Mouse (Mus musculus): ENCODE measurements around the gene Smtnl2. TPM values are rescaled to one million over a fixed set of nuclear protein-coding genes. Genes with fewer than 3 reads are reported as not detected.
"Not testable (repeated sequence)": the region's sequence is repeated elsewhere in the genome, so short reads cannot be mapped to it uniquely, and the experiment has no call there.

The Smtnl2 gene
- polyA plus RNA-seq, 1 experiment from 2014 or later, result 2.9 TPM

DNA sequence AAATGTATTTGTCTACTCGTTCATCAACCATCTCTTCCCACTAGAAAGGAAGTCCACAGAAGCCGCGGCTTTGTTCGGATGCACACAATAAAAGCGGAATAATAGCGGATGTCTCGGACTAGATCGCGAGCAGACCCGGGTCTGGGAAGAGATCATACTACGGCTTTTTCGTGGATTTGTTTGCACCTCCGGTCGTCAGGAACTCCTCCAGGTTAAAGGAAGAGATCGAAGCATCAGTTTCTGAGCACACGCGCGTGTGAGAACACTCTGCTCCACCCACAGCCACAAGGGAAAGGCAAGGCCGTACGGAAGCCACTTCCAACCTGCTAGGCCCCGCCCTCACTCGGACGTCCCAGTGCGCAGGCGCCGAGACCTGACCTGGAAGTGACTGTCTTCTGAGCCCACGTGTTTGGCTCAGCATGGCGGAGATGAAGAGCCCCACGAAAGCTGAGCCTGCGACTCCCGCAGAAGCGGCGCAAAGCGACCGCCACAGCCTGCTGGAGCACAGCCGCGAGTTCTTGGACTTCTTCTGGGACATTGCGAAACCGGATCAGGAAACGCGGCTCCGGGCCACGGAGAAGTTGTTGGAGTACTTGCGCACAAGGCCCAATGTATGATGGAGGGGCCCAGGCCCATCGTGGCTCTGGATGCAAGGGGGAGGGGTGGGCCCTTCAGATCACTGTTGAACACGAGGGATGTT, 29.6 kb upstream of the Smtnl2 start, which contains the start of gene Mybbp1a:
TSS of gene Mybbp1a (plus strand) at position 391 of the 700 bp plus-strand sequence.
- Histone ChIP-seq H3K4me2 (ENCODE audit: low read length) (peak within 1 kb of the TSS; percentile 86), H3K36me3 (ENCODE audit: control insufficient read depth, insufficient read depth, low read length) (peaks cover 38% of the 10 kb centered on the region), H3K4me3 (replicated peaks; ENCODE audit: low read depth, low read length) (peak within 1 kb of the TSS; percentile 84), H3K9me3 (ENCODE audit: control insufficient read depth, low read length) (no peaks in the 10 kb centered on the region), H3K27me3 (ENCODE audit: control insufficient read depth, insufficient read depth, low read length) (no peaks in the 10 kb centered on the region), H3K9ac (replicated peaks; ENCODE audit: low read length) (peak within 1 kb of the TSS; percentile 75), H3K4me1 (ENCODE audit: control insufficient read depth, insufficient read depth, low read length) (peaks cover 7% of the 10 kb centered on the region), H3K27ac (replicated peaks; ENCODE audit: low read depth, low read length) (peak within 1 kb of the TSS; percentile 91)
- under 1% methylated on average over 46 of the region's 46 CpGs for WGBS
- DNase-seq (peak; percentile 99), ATAC-seq (ENCODE audit: low FRiP score, low TSS enrichment) (peak; percentile 91)

DNA sequence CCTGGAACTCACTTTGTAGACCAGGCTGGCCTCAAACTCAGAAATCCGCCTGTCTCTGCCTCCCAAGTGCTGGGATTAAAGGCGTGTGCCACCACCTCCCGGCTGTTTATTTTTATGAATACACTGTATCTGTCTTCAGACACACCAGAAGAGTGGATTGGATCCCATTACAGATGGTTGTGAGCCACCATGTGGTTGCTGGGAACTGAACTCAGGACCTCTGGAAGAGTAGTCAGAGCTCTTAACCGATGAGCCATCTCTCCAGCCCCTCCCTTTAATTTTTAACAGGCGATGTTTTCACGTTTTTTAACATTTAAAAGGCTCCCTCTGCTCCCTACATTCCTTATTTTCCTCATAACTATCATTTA, 29.1 kb upstream of the Smtnl2 start:
- not testable (repeated sequence) for H3K27me3 ChIP-seq (ENCODE audit: control insufficient read depth, insufficient read depth, low read length); H3K9me3 ChIP-seq (ENCODE audit: control insufficient read depth, low read length); DNase-seq; ATAC-seq (ENCODE audit: low FRiP score, low TSS enrichment); H3K4me1 ChIP-seq (ENCODE audit: control insufficient read depth, insufficient read depth, low read length)
- Histone ChIP-seq H3K4me3 (replicated peaks; ENCODE audit: low read depth, low read length) (peak overlapping the region; percentile 84), H3K9ac (replicated peaks; ENCODE audit: low read length) (peak overlapping the region; percentile 75), H3K27ac (replicated peaks; ENCODE audit: low read depth, low read length) (peak overlapping the region; percentile 91), H3K4me2 (ENCODE audit: low read length) (peak overlapping the region; percentile 86), H3K36me3 (ENCODE audit: control insufficient read depth, insufficient read depth, low read length) (peaks cover 33% of the 10 kb centered on the region)
- WGBS, result 41% methylated on average over 6 of the region's 6 CpGs

DNA sequence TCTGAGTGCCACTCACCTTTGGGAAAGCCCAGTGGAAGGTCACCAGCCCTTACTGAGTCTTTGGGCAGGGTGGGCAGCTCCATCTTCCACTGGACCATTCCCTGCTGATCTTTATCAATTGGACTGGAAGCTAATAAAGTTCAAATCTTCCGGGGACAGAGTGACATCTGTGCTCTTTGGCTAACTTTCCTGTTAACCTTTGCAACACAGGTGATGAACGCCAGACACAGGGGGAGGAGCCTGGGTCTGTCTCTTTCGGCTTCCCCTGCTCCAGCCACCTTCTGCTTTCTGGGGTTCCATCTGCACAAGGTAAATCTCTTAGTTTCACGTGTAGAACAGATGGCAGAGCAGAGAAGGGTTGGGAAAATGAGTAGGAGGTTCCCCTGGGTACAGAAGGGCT, 26.9 kb upstream of the Smtnl2 start:
- Histone ChIP-seq H3K9ac (replicated peaks; ENCODE audit: low read length) (no peak overlapping the region), H3K27me3 (ENCODE audit: control insufficient read depth, insufficient read depth, low read length) (no peaks in the 10 kb centered on the region), H3K27ac (replicated peaks; ENCODE audit: low read depth, low read length) (no peak overlapping the region), H3K4me3 (replicated peaks; ENCODE audit: low read depth, low read length) (no peak overlapping the region), H3K36me3 (ENCODE audit: control insufficient read depth, insufficient read depth, low read length) (peaks cover 11% of the 10 kb centered on the region), H3K9me3 (ENCODE audit: control insufficient read depth, low read length) (no peaks in the 10 kb centered on the region), H3K4me2 (ENCODE audit: low read length) (no peak overlapping the region), H3K4me1 (ENCODE audit: control insufficient read depth, insufficient read depth, low read length) (peaks cover 7% of the 10 kb centered on the region)
- ATAC-seq (ENCODE audit: low FRiP score, low TSS enrichment) (no peak), DNase-seq (no peak)
- 77% methylated on average over 4 of the region's 4 CpGs for WGBS

DNA sequence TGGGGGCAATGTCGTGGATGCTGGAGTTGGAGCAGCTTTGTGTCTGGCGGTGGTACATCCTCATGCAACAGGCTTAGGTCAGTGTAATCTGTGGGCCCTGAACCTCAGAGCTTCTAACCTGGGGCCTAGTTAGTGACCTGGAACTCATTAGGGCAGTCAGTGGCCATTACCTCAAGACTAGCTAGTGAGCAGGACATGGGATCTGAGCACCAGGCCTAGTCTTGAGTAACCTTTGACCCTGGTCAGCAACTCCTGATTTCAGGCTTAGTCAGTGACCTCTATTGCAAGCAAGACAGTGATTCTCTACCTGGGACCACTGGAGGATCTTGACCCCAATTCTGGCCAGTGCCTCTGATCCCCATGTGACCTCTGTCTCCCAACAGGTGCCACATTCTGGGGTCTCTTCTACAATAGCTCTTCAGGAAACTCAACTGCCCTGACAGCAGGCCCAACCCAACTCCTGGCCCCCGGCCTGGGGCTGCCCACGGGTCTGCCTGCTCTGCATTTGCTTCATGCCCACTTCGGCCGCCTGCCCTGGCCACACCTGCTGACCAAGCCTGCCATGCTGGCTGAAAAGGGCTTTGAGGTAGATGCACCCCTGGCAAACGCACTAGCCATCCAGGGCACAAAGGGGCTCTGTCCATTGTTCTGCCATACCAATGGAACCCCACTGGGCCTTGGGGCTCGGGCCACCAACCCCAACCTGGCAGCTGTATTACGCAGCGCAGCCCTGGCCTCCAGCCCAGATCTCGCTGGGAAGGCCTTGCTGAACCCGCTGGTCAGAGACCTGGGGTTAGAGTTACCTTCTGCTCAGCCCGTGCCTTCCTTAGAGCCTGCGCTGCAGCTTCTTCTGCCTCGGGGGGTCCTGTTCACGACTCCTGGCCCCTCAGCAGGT, 25.5 kb upstream of the Smtnl2 start:
- Histone ChIP-seq H3K27ac (replicated peaks; ENCODE audit: low read depth, low read length) (no peak overlapping the region), H3K4me2 (ENCODE audit: low read length) (no peak overlapping the region), H3K36me3 (ENCODE audit: control insufficient read depth, insufficient read depth, low read length) (no peaks in the 10 kb centered on the region), H3K9ac (replicated peaks; ENCODE audit: low read length) (no peak overlapping the region), H3K9me3 (ENCODE audit: control insufficient read depth, low read length) (no peaks in the 10 kb centered on the region), H3K4me1 (ENCODE audit: control insufficient read depth, insufficient read depth, low read length) (peaks cover 2% of the 10 kb centered on the region), H3K27me3 (ENCODE audit: control insufficient read depth, insufficient read depth, low read length) (no peaks in the 10 kb centered on the region), H3K4me3 (replicated peaks; ENCODE audit: low read depth, low read length) (no peak overlapping the region)
- WGBS, result 77% methylated on average over 16 of the region's 16 CpGs
- no peak for ATAC-seq (ENCODE audit: low FRiP score, low TSS enrichment)
- DNase-seq, result no peak

DNA sequence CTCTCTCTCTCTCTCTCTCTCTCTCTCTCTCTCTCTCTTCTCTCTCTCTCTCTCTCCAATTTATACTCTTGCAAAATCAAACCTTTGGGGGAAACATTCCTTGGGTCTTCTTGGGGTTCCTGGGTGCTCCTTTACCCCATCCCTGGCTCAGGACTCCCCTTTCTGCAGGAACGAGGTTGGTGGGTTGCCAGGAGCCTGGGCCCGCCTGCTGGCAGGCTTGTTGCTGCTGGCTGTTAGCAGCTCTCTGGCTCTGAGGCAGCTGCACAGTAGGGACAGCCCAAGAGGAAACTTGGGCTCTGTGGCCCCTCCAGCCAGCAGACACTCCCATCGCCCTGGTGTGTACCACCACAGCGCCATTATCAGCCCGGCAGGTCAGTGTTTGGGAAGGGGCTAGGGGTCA, 24.8 kb upstream of the Smtnl2 start:
- no peak for ATAC-seq (ENCODE audit: low FRiP score, low TSS enrichment)

DNA sequence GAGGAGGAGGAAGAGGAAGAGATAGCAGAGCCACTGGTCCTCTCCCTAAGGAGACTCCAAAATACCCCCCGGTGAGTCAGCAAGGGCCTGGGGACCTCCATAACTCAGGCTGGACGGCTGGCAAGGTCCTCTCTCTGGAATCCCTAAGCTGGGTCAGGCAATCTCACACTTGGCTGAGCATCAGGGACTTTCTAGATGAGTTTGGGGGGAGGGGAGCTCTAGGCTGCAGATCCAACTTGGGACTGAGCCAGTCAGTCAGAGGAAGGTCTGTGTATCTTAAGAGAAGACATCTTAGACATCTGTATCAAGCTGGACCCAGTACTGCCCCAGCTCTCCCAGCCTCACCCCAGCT, 24.2 kb upstream of the Smtnl2 start:
- Histone ChIP-seq H3K27me3 (ENCODE audit: control insufficient read depth, insufficient read depth, low read length) (no peaks in the 10 kb centered on the region), H3K9ac (replicated peaks; ENCODE audit: low read length) (no peak overlapping the region), H3K9me3 (ENCODE audit: control insufficient read depth, low read length) (no peaks in the 10 kb centered on the region), H3K27ac (replicated peaks; ENCODE audit: low read depth, low read length) (no peak overlapping the region), H3K4me2 (ENCODE audit: low read length) (no peak overlapping the region), H3K36me3 (ENCODE audit: control insufficient read depth, insufficient read depth, low read length) (no peaks in the 10 kb centered on the region), H3K4me1 (ENCODE audit: control insufficient read depth, insufficient read depth, low read length) (no peaks in the 10 kb centered on the region), H3K4me3 (replicated peaks; ENCODE audit: low read depth, low read length) (no peak overlapping the region)
- ATAC-seq (ENCODE audit: low FRiP score, low TSS enrichment) (no peak), DNase-seq (no peak)
- 48% methylated on average over 2 of the region's 2 CpGs for WGBS

More for the DNA sequence above, 24.8 kb upstream of the Smtnl2 start:
- no peak overlapping the region for H3K4me2 ChIP-seq (ENCODE audit: low read length)
- H3K27ac ChIP-seq (replicated peaks; ENCODE audit: low read depth, low read length), result no peak overlapping the region
- 70% methylated on average over 5 of the region's 5 CpGs for WGBS
- no peak overlapping the region for H3K4me3 ChIP-seq (replicated peaks; ENCODE audit: low read depth, low read length)
- no peaks in the 10 kb centered on the region for H3K4me1 ChIP-seq (ENCODE audit: control insufficient read depth, insufficient read depth, low read length)
- no peak for DNase-seq
- H3K36me3 ChIP-seq (ENCODE audit: control insufficient read depth, insufficient read depth, low read length), result no peaks in the 10 kb centered on the region
- H3K9me3 ChIP-seq (ENCODE audit: control insufficient read depth, low read length), result no peaks in the 10 kb centered on the region
- no peaks in the 10 kb centered on the region for H3K27me3 ChIP-seq (ENCODE audit: control insufficient read depth, insufficient read depth, low read length)
- H3K9ac ChIP-seq (replicated peaks; ENCODE audit: low read length), result no peak overlapping the region

DNA sequence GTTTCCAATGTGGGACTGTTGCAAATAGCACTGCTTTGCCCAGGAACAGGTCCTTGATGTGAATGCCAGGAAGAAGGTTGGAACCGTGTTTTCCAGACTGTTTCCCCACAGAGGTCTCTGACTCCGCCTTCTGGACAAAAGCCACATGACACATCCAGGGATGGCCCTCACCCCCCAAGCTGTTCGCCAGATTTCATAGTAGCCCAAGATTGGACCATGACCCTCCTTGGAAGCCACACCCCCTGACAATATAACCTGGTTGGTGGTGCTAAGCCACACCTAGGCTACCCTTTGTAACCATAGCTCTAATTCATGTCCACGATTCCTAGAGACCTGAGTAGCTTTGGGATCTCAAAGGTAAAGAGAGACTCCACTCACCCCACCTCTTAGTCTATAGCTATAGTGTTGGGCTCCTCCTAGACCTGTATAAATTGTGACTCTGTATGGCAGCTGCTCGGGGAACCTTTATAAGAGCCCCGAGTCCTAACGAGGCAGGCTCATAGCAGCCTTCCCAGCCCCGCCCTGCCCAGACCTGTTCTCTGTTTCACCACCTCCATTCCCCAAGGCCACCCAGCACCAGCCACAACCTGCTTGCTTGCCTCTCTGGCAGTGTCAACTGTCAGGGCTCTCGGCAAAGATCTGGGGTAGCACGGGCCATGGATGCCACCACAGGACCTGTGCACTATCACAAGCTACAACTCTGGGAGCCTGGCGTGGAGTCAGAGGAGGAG, 23.6 kb upstream of the Smtnl2 start, which contains the start of gene Ggt6:
TSS of gene Ggt6 (plus strand) at position 564 of the 731 bp plus-strand sequence.
- DNase-seq (no peak), ATAC-seq (ENCODE audit: low FRiP score, low TSS enrichment) (no peak)
- WGBS, result 71% methylated on average over 11 of the region's 11 CpGs
- Histone ChIP-seq H3K4me3 (replicated peaks; ENCODE audit: low read depth, low read length) (no peak within 1 kb of the TSS), H3K9me3 (ENCODE audit: control insufficient read depth, low read length) (no peaks in the 10 kb centered on the region), H3K9ac (replicated peaks; ENCODE audit: low read length) (no peak within 1 kb of the TSS), H3K4me2 (ENCODE audit: low read length) (no peak within 1 kb of the TSS), H3K4me1 (ENCODE audit: control insufficient read depth, insufficient read depth, low read length) (no peaks in the 10 kb centered on the region), H3K27ac (replicated peaks; ENCODE audit: low read depth, low read length) (no peak within 1 kb of the TSS), H3K36me3 (ENCODE audit: control insufficient read depth, insufficient read depth, low read length) (no peaks in the 10 kb centered on the region), H3K27me3 (ENCODE audit: control insufficient read depth, insufficient read depth, low read length) (no peaks in the 10 kb centered on the region)

DNA sequence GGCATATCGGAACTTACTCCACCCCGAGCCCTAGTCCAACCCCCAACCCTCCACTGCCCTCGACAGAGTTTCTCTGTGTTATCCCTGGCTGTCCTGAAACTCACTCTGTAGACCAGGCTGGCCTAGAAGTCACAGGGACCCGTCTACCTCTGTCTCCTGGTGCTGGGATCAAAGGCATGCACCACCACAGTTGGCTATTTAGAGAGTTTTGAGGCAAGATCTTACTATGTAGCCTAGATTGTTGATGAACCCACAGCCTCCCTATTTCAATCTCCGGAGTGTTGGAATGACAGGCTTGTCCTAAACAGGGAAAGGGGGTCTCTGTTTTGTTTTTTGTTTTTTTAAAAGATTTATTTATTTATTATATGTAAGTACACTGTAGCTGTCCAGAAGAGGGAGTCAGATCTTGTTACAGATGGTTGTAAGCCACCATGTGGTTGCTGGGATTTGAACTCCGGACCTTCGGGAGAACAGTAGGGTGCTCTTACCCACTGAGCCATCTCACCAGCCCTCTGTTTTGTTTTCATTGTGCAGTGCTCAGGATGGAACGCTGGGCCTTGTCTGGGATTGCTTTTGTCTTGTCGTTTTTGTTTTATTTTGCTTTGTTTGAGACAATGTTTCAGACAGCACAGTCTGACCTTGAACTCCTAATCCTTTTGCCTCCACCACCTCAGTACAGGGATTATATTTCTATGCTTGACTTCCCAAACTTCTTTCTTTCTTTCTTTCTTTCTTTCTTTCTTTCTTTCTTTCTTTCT, 19.0 kb upstream of the Smtnl2 start:
- not testable (repeated sequence) for H3K4me2 ChIP-seq (ENCODE audit: low read length); ATAC-seq (ENCODE audit: low FRiP score, low TSS enrichment); DNase-seq; H3K4me3 ChIP-seq (replicated peaks; ENCODE audit: low read depth, low read length); H3K36me3 ChIP-seq (ENCODE audit: control insufficient read depth, insufficient read depth, low read length); H3K9me3 ChIP-seq (ENCODE audit: control insufficient read depth, low read length); H3K9ac ChIP-seq (replicated peaks; ENCODE audit: low read length); H3K4me1 ChIP-seq (ENCODE audit: control insufficient read depth, insufficient read depth, low read length); H3K27me3 ChIP-seq (ENCODE audit: control insufficient read depth, insufficient read depth, low read length); H3K27ac ChIP-seq (replicated peaks; ENCODE audit: low read depth, low read length)
- WGBS, result 61% methylated on average over 9 of the region's 9 CpGs
